ENCODE assay signal across 11 mouse cellular contexts in genomic region chr11:118745279-118745678, GRCm38 (mm10).
DNase-seq lines count a peak whose midpoint lies in the region; ATAC-seq and TF ChIP-seq lines count a peak whose summit lies in the region.
"Had no signal": no experiment of that assay in that cellular context is flagged by ENCODE, and none has a peak within 500 bp of the region (broad histone marks: within the 10 kb centered on the region; RNA-seq: fewer than 3 reads in every experiment).

No protein-coding gene starts in this region.

- H3K27ac ChIP-seq in layer of hippocampus, adult 2 months, result peak overlapping the region; percentile 77
- H3K27ac ChIP-seq in forebrain, embryonic 12.5 days, result peak overlapping the region; percentile 89
- H3K27ac ChIP-seq in intestine, postnatal 0 days (ENCODE audit: low read depth, low read length), result no peak overlapping the region
- peak overlapping the region; percentile 82 for H3K27ac ChIP-seq in neural tube, embryonic 15.5 days (replicated peaks)
- H3K27ac ChIP-seq: heart, embryonic 10.5 days; liver, embryonic 15.5 days had no signal

- peak; percentile 21; the same call in 1 of the 2 replicates for ATAC-seq in forebrain, embryonic 12.5 days (ENCODE audit: low FRiP score)
- ATAC-seq in intestine, postnatal 0 days, result peak; percentile 10; the same call in 1 of the 2 replicates
- ATAC-seq in neural tube, embryonic 15.5 days (ENCODE audit: low FRiP score), result no peak
- ATAC-seq in frontal cortex, adult (ENCODE audit: low TSS enrichment), result no peak

- no peaks in the 10 kb centered on the region for H3K36me3 ChIP-seq in forebrain, embryonic 12.5 days (replicated peaks)
- no peaks in the 10 kb centered on the region for H3K36me3 ChIP-seq in intestine, postnatal 0 days (ENCODE audit: control insufficient read depth, insufficient read depth)
- H3K36me3 ChIP-seq in neural tube, embryonic 15.5 days, result no peaks in the 10 kb centered on the region
- H3K36me3 ChIP-seq: heart, embryonic 10.5 days; liver, embryonic 15.5 days had no signal

- no peaks in the 10 kb centered on the region for H3K9me3 ChIP-seq in forebrain, embryonic 12.5 days
- H3K9me3 ChIP-seq in intestine, postnatal 0 days (ENCODE audit: control insufficient read depth), result no peaks in the 10 kb centered on the region
- no peaks in the 10 kb centered on the region for H3K9me3 ChIP-seq in neural tube, embryonic 15.5 days (replicated peaks)
- H3K9me3 ChIP-seq: heart, embryonic 10.5 days; liver, embryonic 15.5 days had no signal

- TF ChIP-seq CTCF in layer of hippocampus, adult 2 months (conservative IDR thresholded peaks at IDR 0.05), result no peak
- no peak for TF ChIP-seq CTCF in intestine, postnatal 0 days (IDR thresholded peaks at IDR 0.05; ENCODE audit: low read depth)

- peaks cover 61% of the 10 kb centered on the region for H3K4me1 ChIP-seq in forebrain, embryonic 12.5 days
- 0 out of 2 replicates have a peak, but pooled peaks cover 4% of the 10 kb centered on the region for H3K4me1 ChIP-seq in intestine, postnatal 0 days (replicated peaks; ENCODE audit: control insufficient read depth, insufficient read depth, low read length)
- H3K4me1 ChIP-seq in neural tube, embryonic 15.5 days, result peaks cover 62% of the 10 kb centered on the region
- H3K4me1 ChIP-seq: liver, embryonic 15.5 days had no signal

- H3K9ac ChIP-seq in forebrain, embryonic 12.5 days, result peak overlapping the region; percentile 17; the same call in 1 of the 2 replicates
- no peak overlapping the region for H3K9ac ChIP-seq in intestine, postnatal 0 days (ENCODE audit: low read depth, low read length)
- peak overlapping the region; percentile 38; the same call in 1 of the 2 replicates for H3K9ac ChIP-seq in neural tube, embryonic 15.5 days (replicated peaks)
- H3K9ac ChIP-seq: liver, embryonic 15.5 days had no signal

- no peak for DNase-seq in layer of hippocampus, adult 2 months (ENCODE audit: low spot score in 2 of 2)
- no peak for DNase-seq in layer of hippocampus, adult 8-10 months (ENCODE audit: low spot score in 2 of 2)
- DNase-seq in gastrocnemius, postnatal 4 days (ENCODE audit: low spot score in 2 of 2), result no peak
- DNase-seq in embryo, embryonic 11 days, result no peak
- DNase-seq: cerebellum, adult 8-10 months had no signal

- H3K4me2 ChIP-seq in forebrain, embryonic 12.5 days, result peak overlapping the region; percentile 54
- no peak overlapping the region for H3K4me2 ChIP-seq in intestine, postnatal 0 days (replicated peaks; ENCODE audit: low read depth)
- peak overlapping the region; percentile 49 for H3K4me2 ChIP-seq in neural tube, embryonic 15.5 days
- H3K4me2 ChIP-seq: liver, embryonic 15.5 days had no signal

- no peak overlapping the region for H3K4me3 ChIP-seq in layer of hippocampus, adult 2 months
- H3K4me3 ChIP-seq in forebrain, embryonic 12.5 days (replicated peaks), result no peak overlapping the region
- H3K4me3 ChIP-seq in intestine, postnatal 0 days (ENCODE audit: low read depth, low read length), result no peak overlapping the region
- H3K4me3 ChIP-seq in neural tube, embryonic 15.5 days (replicated peaks), result no peak overlapping the region
- H3K4me3 ChIP-seq: liver, embryonic 15.5 days had no signal

- peaks cover 26% of the 10 kb centered on the region for H3K27me3 ChIP-seq in forebrain, embryonic 12.5 days
- H3K27me3 ChIP-seq in intestine, postnatal 0 days (replicated peaks; ENCODE audit: control insufficient read depth, insufficient read depth, low read length), result peaks cover 11% of the 10 kb centered on the region
- H3K27me3 ChIP-seq in neural tube, embryonic 15.5 days (replicated peaks), result no peaks in the 10 kb centered on the region

Comparison
In these comparisons a context has a peak if more than half of its experiments do, and no peak if none do; other contexts are left out.
1. ATAC-seq: peak in forebrain, embryonic 12.5 days (single experiment) and intestine, postnatal 0 days (single experiment); none in neural tube, embryonic 15.5 days (single experiment) and frontal cortex, adult (single experiment).